Mouse (Mus musculus): Measurements from ENCODE around the gene Cenpo.

The Cenpo gene

GRCm38 (mm10) chr12:4199271-4199670 lies 34.8 kb downstream of the Cenpo start:
- DNase-seq (ENCODE audit: low spot score in 2 of 2): no peak

GRCm38 (mm10) chr12:4198702-4199101 lies 35.4 kb downstream of the Cenpo start:
- DNase-seq (ENCODE audit: low spot score in 2 of 2): no peak

- no peak for DNase-seq (ENCODE audit: low spot score in 2 of 2)
These were observed 39.5 kb downstream of the Cenpo start for GRCm38 (mm10) chr12:4194643-4195042.

- no peak for DNase-seq (ENCODE audit: low spot score in 2 of 2)
These were observed 40.9 kb downstream of the Cenpo start for GRCm38 (mm10) chr12:4193025-4193740.

- no peak for DNase-seq (ENCODE audit: low spot score in 2 of 2)
These were observed 41.6 kb downstream of the Cenpo start for GRCm38 (mm10) chr12:4192514-4192913.

- DNase-seq (ENCODE audit: low spot score in 2 of 2): no peak
These were observed 45.0 kb downstream of the Cenpo start for GRCm38 (mm10) chr12:4189060-4189447.

- no peak for DNase-seq (ENCODE audit: low spot score in 2 of 2)
These were observed 45.7 kb downstream of the Cenpo start for GRCm38 (mm10) chr12:4188171-4189059.

- no peak for DNase-seq (ENCODE audit: low spot score in 2 of 2)
These were observed 49.4 kb downstream of the Cenpo start for GRCm38 (mm10) chr12:4184648-4185047.

GRCm38 (mm10) chr12:4180507-4180906 lies 53.6 kb downstream of the Cenpo start:
- DNase-seq (ENCODE audit: low spot score in 2 of 2): no peak

- no peak for DNase-seq (ENCODE audit: low spot score in 2 of 2)
These were observed 54.3 kb downstream of the Cenpo start for GRCm38 (mm10) chr12:4179671-4180233.

GRCm38 (mm10) chr12:4178839-4179238 lies 55.3 kb downstream of the Cenpo start:
- DNase-seq (ENCODE audit: low spot score in 2 of 2): no peak

- DNase-seq (ENCODE audit: low spot score in 2 of 2): no peak
These were observed 60.8 kb downstream of the Cenpo start for GRCm38 (mm10) chr12:4173108-4173790.

GRCm38 (mm10) chr12:4169622-4170021 lies 64.5 kb downstream of the Cenpo start:
- no peak for DNase-seq (ENCODE audit: low spot score in 2 of 2)

- DNase-seq (ENCODE audit: low spot score in 2 of 2): no peak
These were observed 65.0 kb downstream of the Cenpo start for GRCm38 (mm10) chr12:4169058-4169457.

GRCm38 (mm10) chr12:4166970-4167369 lies 67.1 kb downstream of the Cenpo start:
- DNase-seq (ENCODE audit: low spot score in 2 of 2): no peak

- no peak for DNase-seq (ENCODE audit: low spot score in 2 of 2)
These were observed 71.2 kb downstream of the Cenpo start for GRCm38 (mm10) chr12:4162886-4163285.

GRCm38 (mm10) chr12:4160322-4160721 lies 73.8 kb downstream of the Cenpo start:
- no peak for DNase-seq (ENCODE audit: low spot score in 2 of 2)

- no peak for DNase-seq (ENCODE audit: low spot score in 2 of 2)
These were observed 75.0 kb downstream of the Cenpo start for GRCm38 (mm10) chr12:4158868-4159632.

GRCm38 (mm10) chr12:4158179-4158578 lies 75.9 kb downstream of the Cenpo start:
- no peak for DNase-seq (ENCODE audit: low spot score in 2 of 2)

- no peak for DNase-seq (ENCODE audit: low spot score in 2 of 2)
These were observed 76.6 kb downstream of the Cenpo start for GRCm38 (mm10) chr12:4157466-4157865.

GRCm38 (mm10) chr12:4151969-4152368 lies 82.1 kb downstream of the Cenpo start:
- DNase-seq (ENCODE audit: low spot score in 2 of 2): no peak
